Mouse (Mus musculus) neutrophil, adult 59 days (primary cell): Measurements from ENCODE around the gene Vsnl1. TPM values are rescaled to one million over a fixed set of nuclear protein-coding genes. Genes with fewer than 3 reads are reported as not detected.

Experiments used
- total RNA-seq, 2 experiments: library from RNA; stranded (reverse); gene quantifications; 1 replicate in 1 of 2; 2 replicates in 1 of 2; pipeline ENCODE4 v1.2.4; 2023

Vsnl1 gene
- not detected for total RNA-seq

DNA sequence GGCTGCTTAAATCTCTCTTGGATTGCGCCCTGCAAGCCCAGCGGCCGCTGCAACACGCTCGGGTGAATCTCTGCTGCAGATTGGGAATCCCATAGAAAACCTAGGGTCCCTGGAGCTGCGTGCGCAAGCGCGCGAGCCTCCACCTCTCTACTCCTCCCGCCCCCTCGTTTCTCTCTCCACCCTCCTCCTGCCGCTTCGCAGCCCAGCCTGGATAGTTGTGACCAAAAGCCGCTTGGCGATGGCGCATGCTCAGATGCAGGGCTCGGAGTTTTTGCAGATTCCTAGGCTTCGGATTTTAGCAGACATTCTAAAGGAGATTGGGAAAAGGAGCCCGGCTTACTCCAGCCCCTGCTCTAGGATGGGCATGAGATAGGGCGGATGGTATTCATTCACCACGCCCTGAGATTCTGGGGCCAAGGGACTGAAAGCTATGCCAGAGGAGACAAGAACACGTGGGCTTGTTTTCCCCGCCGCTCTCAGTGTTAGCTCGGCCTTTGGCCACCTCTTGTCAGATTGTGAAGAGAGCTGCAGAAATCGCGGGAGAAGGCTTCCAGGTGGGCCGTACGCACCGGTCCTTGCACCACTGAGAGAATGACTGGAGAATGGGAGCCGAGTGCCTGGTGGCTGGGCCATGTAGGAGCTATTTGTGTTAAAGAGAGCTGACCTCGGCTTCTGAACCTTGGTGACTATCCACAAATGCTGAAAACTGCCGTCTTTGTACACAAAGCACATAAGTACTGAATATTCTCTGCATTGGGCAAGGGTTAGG, at the start of gene Vsnl1:
Gene Vsnl1, minus strand, starts transcription at position 117 of the 769 bp plus-strand sequence.

GRCm38 (mm10) chr12:11455549-11456194, 19.3 kb upstream of the Vsnl1 start, which contains the start of gene Rad51ap2:
Rad51ap2 (plus strand) TSS chr12:11456079.

Other genes starting within 250 kb of the Vsnl1 start
- not detected for gene Msgn1, start 227.6 kb downstream of the Vsnl1 start, total RNA-seq
- gene Gen1, start 170.8 kb downstream of the Vsnl1 start, total RNA-seq, result 10 to 100 TPM; 10.4 to 11.3 TPM
- gene Smc6, start 170.7 kb downstream of the Vsnl1 start, total RNA-seq, result 10 to 100 TPM; 38.8 to 39.6 TPM
- not detected for gene Rad51ap2, start 19.5 kb upstream of the Vsnl1 start, total RNA-seq